Mouse (Mus musculus): ENCODE results near the gene Cd300lg.

DNA sequence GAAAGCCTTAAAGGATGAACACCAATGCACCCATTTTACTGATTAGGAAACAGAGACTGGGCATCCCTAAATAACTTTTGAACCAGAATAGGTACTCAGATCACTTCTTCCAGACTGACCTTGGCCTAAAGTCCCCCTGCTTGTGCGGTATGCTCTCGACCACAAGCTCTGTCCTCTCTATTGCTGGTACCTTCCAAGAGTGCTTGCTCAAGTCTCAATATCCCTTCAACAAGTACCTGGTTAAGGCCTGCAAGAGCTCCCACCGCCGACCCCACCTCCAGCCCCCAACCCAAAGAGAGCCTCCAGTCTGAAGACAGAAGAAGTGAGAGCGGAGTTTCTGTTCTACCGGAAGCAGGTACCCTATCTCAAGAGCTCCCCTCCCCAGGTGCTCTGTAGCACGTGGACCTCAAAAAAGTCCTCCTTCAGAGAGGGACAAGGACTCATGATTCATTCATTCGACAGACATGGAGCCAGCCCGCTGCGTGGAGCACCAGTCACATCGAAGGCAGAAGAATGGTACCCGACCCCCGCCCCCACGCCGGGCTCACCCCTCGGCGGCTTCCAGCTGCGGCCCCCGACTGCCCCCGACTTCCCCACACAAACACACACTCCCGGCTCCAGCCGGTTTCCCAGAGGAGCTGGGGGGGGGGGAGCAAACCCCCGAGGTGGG, 15.2 kb upstream of the Cd300lg start:
- TF ChIP-seq CTCF (IDR thresholded peaks at IDR 0.05; ENCODE audit: low read depth, low read length): no peak
- no peak for TF ChIP-seq GATA1 (IDR thresholded peaks at IDR 0.05; ENCODE audit: borderline replicate concordance, low read length)
- TF ChIP-seq TAL1 (conservative IDR thresholded peaks at IDR 0.05; ENCODE audit: low read depth, low read length): no peak

Data from G1E (cell line).